Mouse (Mus musculus) cortical plate, adult 2 months (tissue): ENCODE measurements around the gene Tmem186.

Experiments used
- CTCF ChIP-seq: fragments of 200-500 bp; IDR thresholded peaks from 2 replicates; pipeline ENCODE4 v1.5.1; 2011; ENCODE audit warnings: mild to moderate bottlenecking, control low read depth, low read length; ENCODE audit not compliant: insufficient read depth; ENCODE audit errors: extremely low read depth
- POLR2A ChIP-seq: fragments of 200-500 bp; IDR thresholded peaks from 2 replicates; pipeline ENCODE4 v1.6.1; 2011; ENCODE audit warnings: mild to moderate bottlenecking, low read length, control low read depth; ENCODE audit not compliant: insufficient read depth; ENCODE audit errors: extremely low read depth

DNA sequence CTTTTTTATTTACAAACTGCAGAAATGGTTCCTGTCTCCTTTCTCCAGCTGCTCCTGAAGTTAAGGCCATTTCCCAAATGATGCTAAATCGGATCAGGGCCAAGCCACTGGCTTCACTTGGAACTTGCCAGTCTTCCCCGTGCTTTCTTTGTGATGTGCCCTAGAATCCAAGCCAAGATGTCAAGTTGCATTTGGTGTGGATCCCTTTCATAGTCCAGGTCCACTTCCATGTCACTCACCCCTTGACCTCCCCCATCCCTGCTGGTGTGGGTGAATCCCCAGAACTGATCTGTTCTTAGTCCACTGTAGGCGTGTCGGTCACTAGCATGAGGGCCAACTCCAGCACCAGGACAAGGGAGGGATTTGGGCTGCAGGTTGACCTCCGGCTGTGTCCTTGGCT lies 40.0 kb downstream of the Tmem186 start:
- TF ChIP-seq CTCF (no peak), POLR2A (no peak)
